Mouse (Mus musculus): ENCODE measurements around the gene Egf. TPM values are rescaled to one million over a fixed set of nuclear protein-coding genes. Genes with fewer than 3 reads are reported as not detected.

Gene Egf
- total and polyA plus RNA-seq, 2 experiments from 2014 or later, result 1.2 to 1.3 TPM

DNA sequence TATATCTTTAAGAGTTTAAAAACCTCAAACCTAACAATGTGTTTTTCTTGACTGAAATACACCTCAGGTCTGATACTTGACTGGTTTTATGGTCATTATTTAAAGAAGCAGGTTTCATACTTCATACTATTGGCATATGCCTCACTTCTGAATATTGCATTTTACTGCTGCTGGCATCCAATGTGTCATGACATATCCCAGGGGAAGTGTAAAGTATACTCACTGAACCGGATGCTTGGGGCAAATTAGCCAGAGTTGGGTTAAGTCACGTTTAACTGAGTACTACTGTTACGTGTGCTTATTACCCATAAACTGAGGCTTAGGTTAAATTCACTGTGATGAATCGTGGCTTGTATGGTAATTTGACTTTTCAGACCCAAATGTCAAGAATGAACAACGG lies 29.5 kb downstream of the Egf start:
- no peaks in the 10 kb centered on the region for H3K36me3 ChIP-seq (ENCODE audit: insufficient read depth, low read length)
- peak overlapping the region; percentile 50 for H3K4me3 ChIP-seq (ENCODE audit: low read depth, low read length)
- H3K9me3 ChIP-seq (ENCODE audit: low read length), result no peaks in the 10 kb centered on the region
- WGBS, result 63% methylated on average over 5 of the region's 5 CpGs
- peaks cover 2% of the 10 kb centered on the region; the same call in 1 of the 2 replicates for H3K4me1 ChIP-seq (ENCODE audit: insufficient read depth, low read length)
- H3K27ac ChIP-seq (ENCODE audit: low read depth, low read length), result peak overlapping the region; percentile 12; the same call in 1 of the 2 replicates
- H3K4me2 ChIP-seq (ENCODE audit: low read depth, low read length, poor library complexity, severe bottlenecking), result peak overlapping the region; percentile 77
- TF ChIP-seq CTCF (IDR thresholded peaks at IDR 0.05), result no peak
- H3K27me3 ChIP-seq (ENCODE audit: insufficient read depth, low read length), result no peaks in the 10 kb centered on the region
- DNase-seq (ENCODE audit: low spot score) (no peak), ATAC-seq (ENCODE audit: low FRiP score) (peak; percentile 21)
- peak overlapping the region; percentile 60; the same call in 1 of the 2 replicates for H3K9ac ChIP-seq (replicated peaks; ENCODE audit: low read length, poor library complexity, severe bottlenecking)

GRCm38 (mm10) chr3:129724961-129725501 lies 30.1 kb downstream of the Egf start:
- Histone ChIP-seq H3K27ac (ENCODE audit: low read depth, low read length) (peak overlapping the region; percentile 76), H3K4me3 (ENCODE audit: low read depth, low read length) (peak overlapping the region; percentile 50), H3K9me3 (ENCODE audit: low read length) (no peaks in the 10 kb centered on the region), H3K27me3 (ENCODE audit: insufficient read depth, low read length) (no peaks in the 10 kb centered on the region), H3K4me2 (ENCODE audit: low read depth, low read length, poor library complexity, severe bottlenecking) (peak overlapping the region; percentile 77), H3K4me1 (ENCODE audit: insufficient read depth, low read length) (peaks cover 2% of the 10 kb centered on the region; the same call in 1 of the 2 replicates), H3K9ac (replicated peaks; ENCODE audit: low read length, poor library complexity, severe bottlenecking) (peak overlapping the region; percentile 60), H3K36me3 (ENCODE audit: insufficient read depth, low read length) (no peaks in the 10 kb centered on the region)
- no peak for TF ChIP-seq CTCF (IDR thresholded peaks at IDR 0.05)
- WGBS, result under 1% methylated on average over 24 of the region's 24 CpGs
- ATAC-seq (ENCODE audit: low FRiP score), result peak; percentile 99
- DNase-seq (ENCODE audit: low spot score), result peak; percentile 98

DNA sequence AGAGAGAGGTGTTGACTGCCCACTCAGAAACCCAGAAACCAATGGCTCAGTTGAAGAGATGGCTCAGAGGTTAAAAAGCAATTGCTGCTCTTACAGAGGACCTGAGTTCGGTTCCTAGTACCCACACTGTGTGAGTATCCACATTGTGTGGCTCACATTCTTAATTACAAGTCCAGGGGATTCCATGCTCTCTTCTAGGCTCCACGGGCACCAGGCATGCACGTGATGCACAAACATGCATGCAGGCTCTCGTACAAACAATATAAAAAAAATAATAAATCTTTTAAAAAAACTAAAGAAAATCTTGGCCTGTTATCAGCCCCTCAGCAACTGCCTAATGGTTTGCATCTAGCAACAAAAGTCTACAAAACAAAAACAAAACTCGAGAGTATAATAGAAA lies 30.6 kb downstream of the Egf start:
- 65% methylated on average over 5 of the region's 5 CpGs for WGBS
- Histone ChIP-seq H3K36me3 (ENCODE audit: insufficient read depth, low read length) (no peaks in the 10 kb centered on the region), H3K9ac (replicated peaks; ENCODE audit: low read length, poor library complexity, severe bottlenecking) (no peak overlapping the region), H3K9me3 (ENCODE audit: low read length) (no peaks in the 10 kb centered on the region), H3K4me3 (ENCODE audit: low read depth, low read length) (peak overlapping the region; percentile 50), H3K27ac (ENCODE audit: low read depth, low read length) (peak overlapping the region; percentile 76; the same call in 1 of the 2 replicates), H3K27me3 (ENCODE audit: insufficient read depth, low read length) (no peaks in the 10 kb centered on the region), H3K4me1 (ENCODE audit: insufficient read depth, low read length) (peaks cover 2% of the 10 kb centered on the region; the same call in 1 of the 2 replicates), H3K4me2 (ENCODE audit: low read depth, low read length, poor library complexity, severe bottlenecking) (peak overlapping the region; percentile 77)
- no peak for DNase-seq (ENCODE audit: low spot score)
- TF ChIP-seq CTCF (IDR thresholded peaks at IDR 0.05), result no peak
- ATAC-seq (ENCODE audit: low FRiP score), result no peak

GRCm38 (mm10) chr3:129723311-129723710 lies 31.8 kb downstream of the Egf start:
- ATAC-seq (ENCODE audit: low FRiP score) (no peak), DNase-seq (ENCODE audit: low spot score) (no peak)
- no peak for TF ChIP-seq CTCF (IDR thresholded peaks at IDR 0.05)
- Histone ChIP-seq H3K36me3 (ENCODE audit: insufficient read depth, low read length) (no peaks in the 10 kb centered on the region), H3K4me1 (ENCODE audit: insufficient read depth, low read length) (peaks cover 2% of the 10 kb centered on the region; the same call in 1 of the 2 replicates), H3K27ac (ENCODE audit: low read depth, low read length) (no peak overlapping the region), H3K9ac (replicated peaks; ENCODE audit: low read length, poor library complexity, severe bottlenecking) (no peak overlapping the region), H3K27me3 (ENCODE audit: insufficient read depth, low read length) (no peaks in the 10 kb centered on the region), H3K9me3 (ENCODE audit: low read length) (no peaks in the 10 kb centered on the region), H3K4me3 (ENCODE audit: low read depth, low read length) (no peak overlapping the region), H3K4me2 (ENCODE audit: low read depth, low read length, poor library complexity, severe bottlenecking) (no peak overlapping the region)
- WGBS, result 47% methylated on average over 4 of the region's 4 CpGs

DNA sequence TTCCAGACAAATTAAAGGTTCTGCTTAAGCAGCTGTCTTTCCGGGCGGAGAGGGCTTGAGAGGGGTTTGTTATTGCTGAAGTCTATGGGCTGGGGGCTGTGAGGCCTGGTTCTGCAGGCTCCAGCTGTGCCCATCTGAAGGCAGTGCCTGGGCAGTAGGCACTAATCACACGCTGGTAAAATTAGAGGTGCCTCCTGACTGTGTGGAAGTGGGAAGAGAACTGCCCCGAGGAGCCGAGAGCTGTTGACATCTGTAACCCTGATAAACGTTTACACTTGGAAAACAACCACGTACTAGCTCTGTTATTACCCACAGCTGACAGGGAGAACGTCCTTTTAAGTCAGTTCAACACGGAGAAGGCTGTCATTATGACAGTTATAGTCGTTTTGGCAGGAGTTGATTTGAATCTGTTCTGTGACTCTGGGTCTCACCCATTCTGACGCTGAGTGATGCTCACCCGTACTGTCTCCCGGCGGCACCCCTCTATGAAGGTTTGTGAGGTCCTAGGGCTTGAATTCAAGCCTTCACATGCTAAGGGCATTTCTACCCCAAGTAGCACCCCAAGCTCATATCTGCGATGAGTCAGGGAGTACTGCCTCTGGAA lies 40.5 kb downstream of the Egf start:
- Histone ChIP-seq H3K4me3 (ENCODE audit: low read depth, low read length) (no peak overlapping the region), H3K36me3 (ENCODE audit: insufficient read depth, low read length) (peaks cover 21% of the 10 kb centered on the region), H3K27me3 (ENCODE audit: insufficient read depth, low read length) (no peaks in the 10 kb centered on the region), H3K4me1 (ENCODE audit: insufficient read depth, low read length) (no peaks in the 10 kb centered on the region), H3K9me3 (ENCODE audit: low read length) (no peaks in the 10 kb centered on the region), H3K4me2 (ENCODE audit: low read depth, low read length, poor library complexity, severe bottlenecking) (no peak overlapping the region), H3K9ac (replicated peaks; ENCODE audit: low read length, poor library complexity, severe bottlenecking) (no peak overlapping the region), H3K27ac (ENCODE audit: low read depth, low read length) (no peak overlapping the region)
- ATAC-seq (ENCODE audit: low FRiP score) (no peak), DNase-seq (ENCODE audit: low spot score) (no peak)
- WGBS, result 86% methylated on average over 15 of the region's 15 CpGs
- TF ChIP-seq CTCF (IDR thresholded peaks at IDR 0.05), result no peak

DNA sequence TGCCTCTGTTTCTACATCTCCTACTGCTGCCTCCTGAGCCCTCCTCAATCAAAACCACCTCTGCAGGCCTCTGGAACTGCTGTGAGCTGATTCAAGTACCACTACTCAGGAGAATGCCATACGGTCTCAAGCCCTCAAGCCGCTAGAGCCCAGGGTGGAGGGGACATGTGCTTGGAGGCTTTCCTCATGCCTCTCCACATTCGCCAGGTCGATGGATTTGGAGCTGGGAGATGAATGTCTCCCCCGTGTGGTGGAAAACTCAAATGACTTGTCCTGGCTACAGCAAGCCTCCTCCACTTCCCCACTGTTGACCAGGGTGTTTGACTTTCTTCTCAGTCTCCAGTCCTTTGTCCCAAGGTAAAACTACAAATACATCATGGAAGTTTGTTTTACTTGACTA lies 47.0 kb downstream of the Egf start:
- H3K9ac ChIP-seq (replicated peaks; ENCODE audit: low read length, poor library complexity, severe bottlenecking), result no peak overlapping the region
- no peaks in the 10 kb centered on the region for H3K27me3 ChIP-seq (ENCODE audit: insufficient read depth, low read length)
- H3K9me3 ChIP-seq (ENCODE audit: low read length), result no peaks in the 10 kb centered on the region
- H3K27ac ChIP-seq (ENCODE audit: low read depth, low read length), result no peak overlapping the region
- ATAC-seq (ENCODE audit: low FRiP score) (peak; percentile 27; the same call in 1 of the 2 replicates), DNase-seq (ENCODE audit: low spot score) (peak; percentile 61)
- H3K4me2 ChIP-seq (ENCODE audit: low read depth, low read length, poor library complexity, severe bottlenecking), result no peak overlapping the region
- peak; percentile 76 for TF ChIP-seq CTCF (IDR thresholded peaks at IDR 0.05)
- no peak overlapping the region for H3K4me3 ChIP-seq (ENCODE audit: low read depth, low read length)
- H3K4me1 ChIP-seq (ENCODE audit: insufficient read depth, low read length), result no peaks in the 10 kb centered on the region
- 0 out of 2 replicates have a peak, but pooled peaks cover 8% of the 10 kb centered on the region for H3K36me3 ChIP-seq (ENCODE audit: insufficient read depth, low read length)
- WGBS, result 19% methylated on average over 5 of the region's 5 CpGs
